Mouse (Mus musculus) frontal cortex, postnatal 36 days (tissue): Measurements from ENCODE around the gene Krtcap2.
"Not testable (repeated sequence)": the region's sequence is repeated elsewhere in the genome, so short reads cannot be mapped to it uniquely, and the experiment has no call there.

Experiments
- DNase-seq, 2 experiments: peaks; one replicate each; pipeline ENCODE4 v3.0.0; 2022; ENCODE audit warnings: low spot score in 2 of 2

Krtcap2 gene

DNA sequence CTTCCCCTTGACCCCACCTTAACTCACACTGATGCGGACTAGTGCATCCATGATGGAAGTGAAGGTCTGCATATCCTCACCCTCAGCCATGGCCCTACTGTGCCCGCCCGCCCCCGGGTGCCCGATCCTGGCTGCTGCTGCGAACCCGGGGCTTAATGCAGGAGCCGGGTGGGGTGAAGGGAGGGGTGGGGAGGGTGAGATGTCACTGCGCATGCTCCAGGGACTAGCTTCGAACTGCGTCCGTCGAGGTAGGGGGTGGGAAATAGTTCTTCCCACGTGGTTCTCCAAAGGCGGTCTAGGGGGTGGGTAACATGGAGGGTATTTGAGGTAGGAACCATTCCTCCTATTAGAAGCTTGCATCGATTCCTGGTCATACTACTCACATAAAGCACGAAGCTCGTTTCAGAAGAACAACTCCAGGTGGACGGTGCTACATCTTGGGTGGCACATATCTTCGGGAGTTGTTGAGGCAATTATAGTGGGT, at the start of gene Krtcap2:
TSS of gene Krtcap2 (plus strand) at position 279 of the 484 bp plus-strand sequence.
- DNase-seq: peak; percentile 68 to 73

DNA sequence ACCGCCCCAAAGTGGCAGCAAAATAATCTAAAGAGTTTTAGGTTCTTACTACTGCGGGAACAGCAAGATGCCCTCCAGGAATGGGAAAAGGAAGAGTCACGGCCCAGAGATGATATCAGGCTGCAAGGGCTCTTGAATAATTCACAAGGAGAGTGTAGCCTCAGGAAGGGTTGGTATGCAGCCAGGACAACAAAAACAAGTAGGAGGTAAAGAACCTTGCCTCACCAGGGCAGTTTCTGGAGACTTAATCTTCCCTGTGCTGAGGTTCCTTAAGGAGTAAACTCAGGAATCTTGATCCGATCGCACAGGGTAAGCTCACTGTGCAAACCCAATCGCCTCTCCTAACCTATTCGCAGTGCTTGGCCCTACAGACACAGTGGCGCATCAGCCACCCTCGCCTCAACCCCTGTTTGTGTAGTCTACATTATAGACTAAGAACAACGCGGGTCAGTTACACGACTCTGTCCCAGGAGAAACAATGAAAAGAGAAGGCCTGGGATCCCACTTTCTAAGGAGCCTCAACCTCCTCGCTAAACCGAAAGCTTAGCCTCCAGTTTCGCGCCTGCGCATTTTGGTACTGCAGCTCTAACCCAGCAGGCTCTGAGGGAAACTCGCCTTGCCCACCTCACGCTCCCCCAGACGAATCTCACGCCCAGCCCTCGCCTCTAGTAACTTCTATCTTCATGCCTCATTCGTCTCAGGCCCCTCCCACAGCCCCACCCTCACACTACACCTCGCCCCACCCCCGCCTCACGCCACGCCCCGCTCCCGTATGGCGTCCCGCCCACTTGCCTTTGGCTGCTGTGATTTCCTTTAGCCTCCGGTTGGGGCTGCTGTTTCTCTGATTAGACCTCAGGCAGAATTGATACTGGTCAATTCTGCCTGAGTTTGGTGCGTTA, 49.5 kb upstream of the Krtcap2 start:
- peak; percentile 74 to 83 for DNase-seq

DNA sequence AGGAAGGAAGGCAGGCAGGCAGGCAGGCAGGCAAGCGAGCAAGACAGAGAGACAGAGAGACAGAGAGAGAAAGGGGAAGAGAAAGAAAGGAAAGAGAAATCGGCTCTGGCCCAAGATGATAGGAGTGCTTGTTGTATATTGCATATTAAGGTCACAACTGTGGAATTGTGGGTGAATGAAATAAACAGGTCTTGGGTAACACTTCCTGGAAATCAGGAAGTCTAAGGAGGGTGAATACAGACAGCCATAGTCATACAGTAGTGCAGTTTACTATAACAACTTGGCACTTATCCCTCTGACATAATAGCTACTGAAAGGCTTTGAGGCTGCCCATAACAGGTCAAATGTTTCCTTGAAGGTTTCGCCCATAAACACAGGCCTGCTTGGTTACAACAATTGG, 45.9 kb upstream of the Krtcap2 start:
- no peak for DNase-seq

DNA sequence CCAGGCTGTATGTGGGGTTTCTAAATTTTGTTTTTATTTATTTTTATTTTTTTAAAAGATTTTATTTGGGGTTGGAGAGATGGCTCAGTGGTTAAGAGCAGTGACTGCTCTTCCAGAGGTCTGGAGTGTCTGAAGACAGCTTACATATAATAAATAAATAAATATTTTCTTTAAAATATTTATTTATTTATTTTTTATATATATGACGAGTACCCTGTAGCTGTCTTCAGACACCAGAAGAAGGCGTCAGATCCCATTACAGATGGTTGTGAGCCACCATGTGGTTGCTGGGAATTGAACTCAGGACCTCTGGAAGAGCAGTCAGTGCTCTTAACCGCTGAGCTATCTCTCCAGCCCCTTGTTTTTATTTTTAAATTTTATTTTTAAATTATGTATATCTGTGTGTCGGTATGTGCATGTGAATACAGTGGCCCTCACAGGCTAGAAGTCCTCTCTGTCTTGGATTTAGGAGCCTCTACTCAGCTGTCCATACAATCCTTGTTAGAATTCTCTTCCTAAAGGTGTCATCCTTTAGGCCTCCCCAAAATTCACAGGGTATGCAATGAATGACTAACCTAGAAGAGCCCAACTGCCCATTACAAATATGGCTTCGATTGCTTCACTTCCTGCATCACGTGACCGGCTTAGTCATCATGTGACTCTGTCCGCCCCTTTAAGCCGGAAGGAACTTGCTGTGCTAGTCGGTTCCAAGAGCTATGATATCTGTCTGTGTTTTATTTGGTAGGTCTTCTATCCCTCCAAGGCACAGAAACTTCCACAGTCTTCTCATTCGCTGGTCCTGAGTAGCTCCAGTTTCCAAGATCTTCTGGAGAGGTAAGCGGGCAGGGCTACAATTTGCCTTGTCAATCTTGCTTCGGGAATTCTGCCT, 43.3 kb upstream of the Krtcap2 start, which contains the start of gene Gba:
TSS of gene Gba (plus strand) at position 676 of the 889 bp plus-strand sequence.
- DNase-seq: peak; percentile 84 to 92

DNA sequence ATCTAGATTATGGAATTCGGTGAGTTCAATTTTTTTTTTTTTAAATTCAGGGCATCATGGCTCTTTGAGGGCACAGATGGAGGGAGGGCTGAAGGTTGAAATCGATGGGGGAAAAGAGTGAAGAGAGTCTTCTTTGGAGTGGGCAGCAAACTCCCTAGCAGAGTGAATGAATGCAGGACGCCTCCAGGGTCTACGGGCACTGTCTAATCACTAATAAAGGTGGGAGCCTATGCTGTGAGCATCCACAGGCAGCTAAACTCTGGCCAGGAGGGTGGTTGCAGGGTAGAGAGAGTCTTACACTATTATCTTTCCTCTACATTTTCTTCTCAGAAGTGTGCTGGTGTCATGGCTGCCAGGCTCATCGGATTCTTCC, 42.6 kb upstream of the Krtcap2 start:
- no peak for DNase-seq

DNA sequence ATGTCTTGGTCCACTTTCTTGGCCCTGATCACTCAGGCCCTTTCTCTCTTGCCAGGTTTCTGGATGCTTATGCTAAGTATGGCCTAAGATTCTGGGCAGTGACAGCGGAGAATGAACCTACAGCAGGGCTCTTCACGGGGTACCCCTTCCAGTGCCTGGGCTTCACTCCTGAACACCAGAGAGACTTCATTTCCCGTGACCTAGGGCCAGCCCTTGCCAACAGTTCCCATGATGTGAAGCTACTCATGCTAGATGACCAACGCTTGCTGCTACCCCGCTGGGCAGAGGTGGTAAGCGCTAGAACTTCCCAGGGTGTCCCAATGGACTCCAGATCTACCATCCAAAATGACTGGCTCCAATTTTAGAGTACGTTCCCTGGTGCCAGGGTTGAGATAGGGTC, 39.7 kb upstream of the Krtcap2 start:
- no peak for DNase-seq

DNA sequence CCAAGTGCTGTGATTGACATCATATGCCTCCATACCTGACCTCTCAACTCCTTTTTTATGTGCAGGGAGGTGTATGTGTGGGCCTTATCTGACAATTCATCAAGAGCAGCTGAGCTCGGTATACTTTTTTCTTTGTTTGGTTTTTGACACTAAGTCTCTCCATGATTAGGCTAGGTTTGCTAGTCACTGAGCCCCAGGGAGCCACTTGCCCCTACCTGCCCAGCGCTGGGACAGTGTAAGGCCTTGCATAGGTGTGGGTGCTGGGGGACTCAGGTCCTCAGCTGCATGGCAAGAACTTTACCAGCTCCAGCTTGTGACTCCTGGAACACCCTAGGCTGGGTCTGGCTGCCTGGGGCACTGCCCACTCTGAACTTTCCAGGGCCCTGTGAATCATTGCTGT, 39.1 kb upstream of the Krtcap2 start:
- DNase-seq: no peak

DNA sequence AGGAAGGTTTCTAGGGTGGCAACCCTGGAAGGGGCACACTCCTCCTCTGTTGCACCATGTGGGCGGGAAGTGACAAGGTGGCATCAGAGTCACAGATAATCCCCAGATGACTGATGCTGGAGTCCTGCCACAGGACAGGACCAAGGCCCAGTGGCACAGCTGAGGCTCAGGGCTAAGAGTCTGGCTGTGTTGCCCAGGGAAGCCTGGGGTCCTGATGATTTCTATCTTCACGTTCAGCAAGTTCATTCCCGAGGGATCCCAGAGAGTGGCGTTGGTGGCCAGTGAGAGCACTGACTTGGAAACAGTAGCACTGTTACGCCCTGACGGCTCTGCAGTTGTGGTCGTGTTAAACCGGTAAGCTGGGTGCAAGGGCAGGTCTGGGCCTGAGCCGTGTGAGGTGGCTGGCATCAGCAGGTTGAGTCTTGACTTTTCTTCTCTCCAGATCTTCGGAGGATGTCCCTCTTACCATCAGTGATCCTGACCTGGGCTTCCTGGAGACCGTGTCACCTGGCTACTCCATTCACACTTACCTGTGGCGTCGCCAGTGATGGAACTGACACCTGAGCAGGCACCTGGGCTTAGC, 37.6 kb upstream of the Krtcap2 start:
- DNase-seq: no peak

DNA sequence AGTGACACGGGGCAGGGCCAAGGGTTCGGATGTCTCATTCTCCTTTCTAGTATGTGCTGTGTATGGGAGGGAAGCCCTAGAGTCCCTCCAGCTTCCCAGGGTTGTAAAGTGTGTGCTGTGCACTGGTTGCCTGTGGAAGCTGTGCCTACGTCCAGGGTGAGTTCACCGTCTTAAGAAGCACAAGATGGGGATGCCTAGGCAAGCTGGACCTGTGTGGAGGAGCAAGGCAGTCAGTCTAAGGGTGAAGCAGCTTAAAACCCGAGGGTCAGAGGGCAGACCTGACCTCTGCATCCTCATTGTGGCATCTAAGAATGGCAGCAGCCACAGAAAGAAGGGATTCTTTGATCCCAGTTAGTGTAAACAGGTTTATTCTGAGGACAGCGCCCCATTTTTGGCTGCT, 37.0 kb upstream of the Krtcap2 start:
- DNase-seq: no peak

DNA sequence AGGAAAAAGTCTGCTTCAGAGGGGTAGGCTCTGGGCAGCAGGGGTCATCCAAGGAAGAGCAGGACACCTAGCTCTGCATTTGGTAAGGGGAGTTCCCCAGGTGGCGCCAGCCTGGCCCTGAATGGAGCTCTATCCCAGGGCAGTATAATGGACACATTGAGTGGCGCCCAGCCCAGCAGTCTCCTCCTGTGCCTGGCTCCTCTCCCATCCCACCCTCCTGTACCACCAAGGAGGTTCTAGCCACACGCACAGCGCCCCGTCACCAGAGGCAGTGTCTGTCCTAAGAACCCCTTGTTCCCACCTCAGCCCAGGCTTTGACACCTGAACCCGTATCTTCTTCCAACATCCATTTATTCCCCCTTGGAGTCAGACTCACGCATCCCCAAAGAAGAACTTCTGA, 36.0 kb upstream of the Krtcap2 start:
- no peak for DNase-seq

DNA sequence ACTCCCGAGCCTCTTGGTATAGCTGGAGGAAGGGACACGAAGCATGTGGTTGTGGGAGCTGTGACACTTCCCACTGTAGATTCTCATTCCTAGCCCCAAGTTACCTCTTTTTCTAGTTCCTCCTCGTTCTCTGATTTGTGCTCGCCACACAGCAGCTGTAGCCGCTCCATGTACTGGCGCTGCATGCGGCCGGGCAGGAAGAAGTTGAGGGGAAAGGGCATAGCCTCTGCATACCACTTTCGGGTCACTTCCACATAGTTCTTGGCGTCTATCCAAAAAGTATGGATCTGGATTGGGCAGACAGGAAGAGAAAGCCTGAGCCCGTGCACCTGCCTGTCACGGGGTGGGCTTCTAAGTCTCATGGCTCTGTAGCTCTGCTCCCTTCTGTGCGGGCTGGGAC, 35.6 kb upstream of the Krtcap2 start:
- no peak for DNase-seq

DNA sequence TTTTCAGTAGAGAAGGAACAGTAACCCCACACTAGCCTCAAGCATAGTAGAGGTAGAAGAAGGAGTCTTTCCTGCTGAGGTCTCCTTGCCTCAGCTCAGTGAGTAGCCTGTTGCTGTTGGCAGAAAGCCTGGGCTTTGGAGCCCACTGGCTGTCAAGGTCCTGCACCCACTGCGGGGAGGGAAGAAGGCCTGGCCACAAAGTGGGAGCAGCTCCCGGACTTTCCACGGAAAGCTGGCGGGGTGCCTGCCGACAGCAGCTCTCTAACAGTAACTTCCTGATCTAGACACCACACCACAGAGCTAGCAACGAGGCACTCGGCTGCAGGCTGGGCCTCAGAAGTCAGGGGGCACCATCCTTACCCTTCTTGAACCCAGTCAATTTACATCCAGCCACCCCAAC, 35.0 kb upstream of the Krtcap2 start:
- DNase-seq: no peak

DNA sequence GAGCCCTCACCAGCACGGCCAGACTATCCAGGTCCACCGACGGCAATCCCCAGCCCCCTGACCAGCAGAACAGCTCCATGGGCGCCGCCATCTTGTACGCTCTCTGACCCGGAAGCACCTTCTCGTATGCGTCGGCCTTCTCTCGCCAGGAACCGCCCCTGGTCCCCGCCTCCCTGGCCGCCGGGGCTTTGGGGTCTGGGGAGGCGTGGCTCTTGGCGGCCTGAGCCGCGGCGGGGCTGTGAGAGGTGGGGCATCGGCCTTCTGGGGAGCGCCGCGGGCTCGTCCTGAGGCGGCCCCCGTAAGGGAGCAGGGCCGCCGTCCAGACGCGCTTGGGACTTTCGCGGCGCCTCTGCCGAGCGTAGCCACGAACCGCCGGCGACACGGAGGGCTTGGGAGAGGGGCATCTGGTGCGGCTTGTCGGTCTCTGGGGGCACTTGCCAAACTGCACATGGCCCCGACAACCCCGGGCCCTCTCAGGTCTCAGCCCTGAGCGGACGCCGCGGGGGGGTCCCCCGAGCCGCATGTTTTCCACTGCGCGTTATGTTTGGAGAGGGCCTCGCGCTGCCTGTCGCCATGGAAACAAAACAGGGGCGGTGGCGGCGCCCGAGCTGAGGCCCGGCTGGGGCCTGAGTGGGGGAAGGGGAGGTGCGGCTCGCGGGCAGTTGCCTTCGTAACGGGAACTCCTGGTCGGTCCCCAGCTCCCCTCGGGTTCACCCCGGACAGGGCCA, 31.8 kb upstream of the Krtcap2 start:
- DNase-seq: peak; percentile 93

DNA sequence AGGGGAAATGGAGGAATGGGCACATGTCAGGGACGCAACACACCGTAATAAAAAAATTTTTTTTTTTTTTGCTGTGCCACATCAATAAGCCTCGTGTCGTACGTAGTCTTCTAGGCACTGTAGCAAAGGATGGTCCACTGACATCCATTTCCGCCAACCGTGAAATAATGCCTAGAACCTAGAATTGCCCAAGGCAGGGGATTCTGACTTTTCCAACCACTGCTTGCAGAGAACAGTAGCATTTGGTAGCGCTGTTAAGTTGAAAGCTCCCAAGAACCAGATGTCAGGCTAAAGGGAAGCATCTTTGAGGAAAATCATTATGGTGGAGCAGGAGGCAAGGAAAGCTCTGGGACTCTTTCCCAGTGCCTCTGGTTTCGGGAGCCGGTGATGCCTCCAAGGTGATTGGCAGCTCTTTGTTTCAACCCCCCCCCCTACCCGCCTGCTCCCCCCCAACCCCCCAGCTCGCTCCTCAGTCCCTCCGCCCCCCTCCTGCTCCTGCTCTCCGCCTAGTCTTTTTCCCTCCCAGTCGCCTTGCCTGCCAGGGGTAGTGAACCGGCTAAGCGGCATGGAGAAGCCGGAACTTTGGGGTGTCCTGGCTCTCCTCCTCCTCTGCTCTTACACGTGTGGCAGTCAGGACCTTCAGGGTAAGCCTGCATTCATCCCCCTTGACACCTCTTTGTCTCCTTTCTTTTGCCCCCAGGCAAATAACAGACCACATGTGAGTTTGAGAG, 30.9 kb upstream of the Krtcap2 start, which contains the start of gene Thbs3:
TSS of gene Thbs3 (plus strand) at position 500 of the 731 bp plus-strand sequence.
- no peak for DNase-seq

DNA sequence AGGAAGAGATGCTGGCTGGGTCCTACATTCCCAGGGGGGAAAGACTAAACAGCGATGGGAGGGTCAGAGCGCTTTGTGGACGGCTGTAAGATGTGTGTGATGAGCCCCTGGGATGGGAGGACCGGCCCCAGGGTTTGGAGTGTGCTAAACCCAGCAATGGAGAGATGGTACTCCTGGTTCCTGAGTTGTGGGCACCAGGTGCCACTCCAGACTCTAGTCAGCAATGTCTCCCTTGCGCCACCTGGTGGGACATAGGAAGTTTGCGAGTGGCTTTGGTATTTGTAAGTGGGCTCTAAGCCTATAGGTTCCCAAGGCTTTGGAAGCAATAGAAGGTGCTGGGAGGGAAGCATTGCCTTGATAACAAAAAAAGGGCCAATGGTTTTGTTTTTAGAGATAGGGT, 29.9 kb upstream of the Krtcap2 start:
- peak; percentile 83 to 90 for DNase-seq

DNA sequence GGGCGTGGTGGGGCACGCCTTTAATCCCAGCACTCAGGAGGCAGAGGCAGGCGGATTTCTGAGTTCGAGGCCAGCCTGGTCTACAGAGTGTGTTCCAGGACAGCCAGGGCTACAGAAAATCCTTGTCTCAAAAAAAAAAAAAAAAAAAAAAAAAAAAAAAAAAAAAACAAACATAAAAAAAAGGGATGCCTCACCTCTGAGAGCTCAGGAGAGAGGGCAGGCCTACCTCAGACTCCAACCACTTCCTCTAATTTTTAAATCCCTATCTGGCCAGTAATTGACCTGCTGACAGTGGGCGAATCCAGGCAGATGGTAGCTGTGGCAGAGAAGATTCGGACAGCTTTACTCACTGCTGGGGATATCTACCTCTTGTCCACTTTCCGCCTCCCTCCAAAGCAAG, 29.4 kb upstream of the Krtcap2 start:
- DNase-seq: not testable (repeated sequence)

DNA sequence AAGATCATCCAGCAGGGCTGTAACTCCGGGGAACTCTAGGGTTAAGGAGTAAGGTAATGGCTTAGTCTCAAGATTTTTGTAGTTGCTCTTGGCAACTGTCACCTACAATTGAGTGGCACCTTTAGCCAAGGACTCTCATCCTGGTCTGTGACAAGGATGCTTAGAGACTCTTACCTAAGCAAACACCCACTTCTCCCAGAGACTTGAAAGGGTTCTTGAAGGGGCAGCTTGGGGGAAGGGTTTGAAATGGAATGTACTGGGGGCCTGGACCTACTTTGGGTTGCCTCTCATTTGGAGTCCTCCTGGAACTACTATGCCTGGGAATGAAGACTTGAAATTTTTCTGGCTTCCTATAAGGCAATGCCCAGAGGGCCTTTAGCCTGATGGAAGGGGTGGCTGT, 27.5 kb upstream of the Krtcap2 start:
- DNase-seq: no peak

DNA sequence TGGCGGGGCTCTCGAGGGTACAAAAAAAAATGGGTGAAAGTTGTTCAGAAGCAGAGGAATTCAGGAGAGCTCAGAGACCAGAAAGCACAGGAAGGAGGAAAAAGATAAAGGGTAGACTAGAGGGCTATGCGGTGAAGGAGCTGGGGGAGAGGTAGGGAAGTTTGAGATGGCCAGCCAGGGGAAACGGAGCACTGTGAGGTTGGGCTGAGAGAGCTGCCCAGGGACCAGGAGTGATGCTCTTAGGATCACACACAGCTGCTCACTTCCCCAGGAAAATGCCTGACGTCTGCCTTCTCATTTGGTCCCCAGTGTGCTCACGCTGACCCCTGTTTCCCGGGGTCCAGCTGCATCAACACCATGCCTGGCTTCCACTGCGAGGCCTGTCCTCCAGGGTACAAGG, 26.2 kb upstream of the Krtcap2 start:
- no peak for DNase-seq

DNA sequence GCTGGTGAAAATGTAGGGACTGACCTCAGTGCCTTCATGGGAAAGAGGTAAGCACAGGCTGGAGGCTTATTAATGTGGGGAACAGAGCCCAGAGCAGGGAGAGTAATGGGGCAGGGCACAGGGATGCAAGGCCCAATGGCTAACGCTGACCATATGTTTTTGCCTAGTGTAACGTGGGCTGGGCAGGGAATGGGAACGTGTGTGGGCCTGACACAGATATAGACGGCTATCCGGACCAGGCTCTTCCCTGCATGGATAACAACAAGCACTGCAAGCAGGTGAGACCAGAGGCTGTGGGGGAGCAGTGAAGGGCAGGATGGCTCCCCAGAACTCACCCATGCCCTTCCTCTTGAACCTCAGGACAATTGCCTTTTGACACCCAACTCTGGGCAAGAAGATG, 24.6 kb upstream of the Krtcap2 start:
- no peak for DNase-seq

DNA sequence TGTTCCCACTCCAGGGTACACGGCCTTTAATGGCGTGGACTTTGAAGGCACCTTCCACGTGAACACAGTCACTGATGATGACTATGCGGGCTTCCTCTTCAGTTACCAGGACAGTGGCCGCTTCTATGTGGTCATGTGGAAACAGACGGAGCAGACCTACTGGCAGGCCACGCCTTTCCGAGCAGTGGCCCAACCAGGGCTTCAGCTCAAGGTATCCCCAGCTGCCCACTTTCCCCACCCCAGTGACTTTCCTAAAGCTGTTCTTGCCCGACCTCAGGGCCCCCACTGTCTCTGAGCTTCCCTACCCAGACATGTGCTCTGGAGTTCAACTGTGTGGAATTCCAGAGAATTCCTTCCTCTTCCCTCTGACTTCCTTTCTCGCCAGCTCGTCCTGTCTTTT, 21.0 kb upstream of the Krtcap2 start:
- DNase-seq: no peak

DNA sequence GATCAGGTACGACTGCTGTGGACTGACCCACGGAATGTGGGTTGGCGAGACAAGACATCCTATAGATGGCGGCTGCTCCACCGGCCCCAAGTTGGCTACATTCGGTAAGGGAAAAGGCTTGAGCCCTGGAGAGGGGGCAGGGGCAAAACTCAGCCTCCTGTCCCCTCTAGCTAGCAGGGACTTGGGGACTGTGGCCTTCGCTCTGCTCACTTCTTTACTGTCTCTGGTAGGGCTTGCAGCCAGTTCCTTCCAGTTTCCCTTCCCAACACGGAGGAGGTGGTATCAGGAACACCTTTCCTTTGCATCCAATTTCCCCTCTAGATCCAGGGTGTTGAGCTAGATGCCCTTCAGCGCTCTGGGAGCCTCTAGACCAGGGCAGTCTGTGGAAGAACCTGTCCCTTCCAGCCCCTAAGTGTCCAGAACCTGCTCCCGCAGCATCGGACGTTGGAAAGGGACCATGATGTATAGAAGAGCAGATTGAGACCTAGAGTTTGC, 20.4 kb upstream of the Krtcap2 start:
- no peak for DNase-seq
